Mouse (Mus musculus): ENCODE measurements around the gene Ms4a8a.

DNA sequence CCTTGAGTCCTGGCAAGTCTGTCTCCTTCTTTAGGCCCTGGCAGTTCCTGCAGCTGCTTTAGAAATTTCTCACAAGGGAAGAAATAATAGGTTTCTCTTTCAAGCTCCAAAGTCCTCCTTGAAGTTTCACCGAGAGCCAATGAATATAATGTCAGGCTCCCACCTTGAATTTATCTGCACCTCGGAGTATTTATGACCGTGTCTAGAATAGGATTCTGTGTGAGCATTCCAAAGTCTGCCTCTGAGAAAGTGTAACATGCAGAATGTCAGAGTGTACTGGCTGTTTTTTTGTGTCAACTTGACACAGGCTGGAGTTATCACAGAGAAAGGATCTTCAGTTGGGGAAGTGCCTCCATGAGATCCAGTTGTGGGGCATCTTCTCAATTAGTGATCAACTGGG lies 63.0 kb downstream of the Ms4a8a start, which contains the start of gene Ms4a18:
- no peak for TF ChIP-seq CTCF (IDR thresholded peaks at IDR 0.05; ENCODE audit: extremely low read depth, insufficient read length, insufficient replicate concordance, low read depth, low read length)
- TF ChIP-seq POLR2A (IDR thresholded peaks at IDR 0.05; ENCODE audit: low read depth, low read length), result no peak
